Mouse (Mus musculus) erythroblast, embryonic 14.5 days (primary cell): ENCODE results near the gene C130032M10Rik.

Source experiments
- GATA1 ChIP-seq: IDR thresholded peaks from 2 replicates; pipeline ENCODE4 v1.6.1; 2012; ENCODE audit warnings: low read length, inconsistent platforms, mixed read lengths
- TAL1 ChIP-seq: IDR thresholded peaks from 3 replicates; pipeline ENCODE4 v1.6.1; 2012; ENCODE audit warnings: low read length, inconsistent platforms, mixed read lengths

GRCm38 (mm10) chr9:114560141-114560540, 44.6 kb downstream of the C130032M10Rik start:
- TF ChIP-seq TAL1, result no peak
- no peak for TF ChIP-seq GATA1
